Mouse (Mus musculus) gastrocnemius, postnatal 14 days (tissue): Measurements from ENCODE around the gene Magoh. TPM values are rescaled to one million over a fixed set of nuclear protein-coding genes. Genes with fewer than 3 reads are reported as not detected.

Experiments used
- DNase-seq: peaks from one replicate; pipeline ENCODE4 v3.0.0; 2021; ENCODE audit warnings: mixed read lengths
- intact Hi-C: fragments of 180-260 bp; cut with DNase I; formaldehyde crosslinking; loops from one replicate; pipeline ENCODE4 v1.15.1; 2025; ENCODE audit warnings: low total_unique reads
- total RNA-seq, 2 experiments: library from RNA; stranded (reverse); gene quantifications; 2 replicates each; pipeline ENCODE4 v1.2.3; 2021

Gene Magoh
- total RNA-seq, 2 experiments from 2014 or later, result 25.9 to 33.0 TPM

- DNase-seq, result no peak
- intact Hi-C loops, result no loop called here
Observed at GRCm38 (mm10) chr4:107881631-107882030, 2.1 kb downstream of the Magoh start.

GRCm38 (mm10) chr4:107886371-107886770, 6.8 kb downstream of the Magoh start:
- intact Hi-C loops, result no loop called here
- no peak for DNase-seq

- intact Hi-C loops, result no loop called here
- DNase-seq, result no peak
Observed at GRCm38 (mm10) chr4:107889385-107889730, 9.8 kb downstream of the Magoh start.

GRCm38 (mm10) chr4:107889731-107890432, 10.3 kb downstream of the Magoh start, which contains the start of gene 0610037L13Rik:
TSS of gene 0610037L13Rik (plus strand) at chr4:107889813.
- DNase-seq, result peak; percentile 92
- intact Hi-C loops, result no loop called here

GRCm38 (mm10) chr4:107892663-107893062, 13.1 kb downstream of the Magoh start:
- no peak for DNase-seq
- intact Hi-C loops, result no loop called here

GRCm38 (mm10) chr4:107899211-107899927, 19.8 kb downstream of the Magoh start:
- intact Hi-C loops, result no loop called here
- no peak for DNase-seq

- intact Hi-C loops, result no loop called here
- DNase-seq, result no peak
Observed at GRCm38 (mm10) chr4:107900206-107900605, 20.7 kb downstream of the Magoh start.

- intact Hi-C loops, result no loop called here
- DNase-seq, result no peak
Observed at GRCm38 (mm10) chr4:107904252-107904651, 24.7 kb downstream of the Magoh start.

GRCm38 (mm10) chr4:107906561-107906960, 27.0 kb downstream of the Magoh start:
- no peak for DNase-seq
- intact Hi-C loops, result no loop called here

GRCm38 (mm10) chr4:107910020-107910419, 30.5 kb downstream of the Magoh start:
- intact Hi-C loops, result no loop called here
- no peak for DNase-seq

GRCm38 (mm10) chr4:107920336-107920735, 40.8 kb downstream of the Magoh start:
- no peak for DNase-seq
- intact Hi-C loops, result no loop called here

GRCm38 (mm10) chr4:107921152-107921695, 41.7 kb downstream of the Magoh start:
- intact Hi-C loops, result no loop called here
- DNase-seq, result peak; percentile 31

GRCm38 (mm10) chr4:107921952-107922351, 42.4 kb downstream of the Magoh start:
- no peak for DNase-seq
- intact Hi-C loops, result no loop called here

GRCm38 (mm10) chr4:107923145-107923802, 43.7 kb downstream of the Magoh start, which contains the start of gene Cpt2:
TSS of gene Cpt2 (minus strand) at chr4:107923610.
- DNase-seq, result peak; percentile 96
- intact Hi-C loops, result no loop called here

- DNase-seq, result no peak
- intact Hi-C loops, result no loop called here
Observed at GRCm38 (mm10) chr4:107923803-107924194, 44.2 kb downstream of the Magoh start.

GRCm38 (mm10) chr4:107928269-107928668, 48.7 kb downstream of the Magoh start:
- no peak for DNase-seq
- intact Hi-C loops, result no loop called here

- intact Hi-C loops, result no loop called here
- no peak for DNase-seq
Observed at GRCm38 (mm10) chr4:107928726-107929125, 49.2 kb downstream of the Magoh start.

GRCm38 (mm10) chr4:107931453-107931852, 51.9 kb downstream of the Magoh start:
- no peak for DNase-seq
- intact Hi-C loops, result no loop called here

GRCm38 (mm10) chr4:107933239-107933638, 53.7 kb downstream of the Magoh start:
- intact Hi-C loops, result no loop called here
- no peak for DNase-seq

GRCm38 (mm10) chr4:107935254-107935653, 55.7 kb downstream of the Magoh start:
- DNase-seq, result no peak
- intact Hi-C loops, result no loop called here
